Comparison of ENCODE assay signal across 23 mouse cellular contexts in the genomic region with DNA sequence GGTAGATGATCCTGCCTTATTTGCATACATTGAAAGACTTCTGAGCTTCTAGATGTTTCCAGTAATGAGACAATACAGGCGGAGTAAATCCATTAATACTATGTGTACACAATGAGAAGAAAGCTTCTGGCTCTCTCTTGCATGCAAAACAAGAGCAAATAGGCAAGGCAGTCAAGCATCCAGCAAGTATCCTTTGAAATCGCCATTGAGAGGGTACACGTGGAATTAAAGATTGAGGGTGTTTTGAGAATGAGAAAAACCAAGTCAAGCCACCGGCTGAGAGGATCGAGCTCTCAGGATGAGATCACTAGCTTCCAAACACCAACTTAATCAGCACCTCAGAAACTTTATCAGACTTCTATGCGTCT.
DNase-seq lines count a peak whose midpoint lies in the region; ATAC-seq lines count a peak whose summit lies in the region.
"Had no signal": no experiment of that assay in that cellular context is flagged by ENCODE, and none has a peak within 500 bp of the region (broad histone marks: within the 10 kb centered on the region; RNA-seq: fewer than 3 reads in every experiment).

No protein-coding gene starts in this region.

- H3K4me2 ChIP-seq in heart, embryonic 12.5 days, result no peak overlapping the region
- H3K4me2 ChIP-seq in forebrain, embryonic 12.5 days, result peak overlapping the region; percentile 17; the same call in 1 of the 2 replicates
- no peak overlapping the region for H3K4me2 ChIP-seq in midbrain, embryonic 16.5 days (ENCODE audit: low read length)
- H3K4me2 ChIP-seq: embryonic facial prominence, embryonic 15.5 days; heart, embryonic 13.5 days; limb, embryonic 13.5 days; liver, embryonic 12.5 days; neural tube, embryonic 12.5 days had no signal

- peaks cover 14% of the 10 kb centered on the region for H3K4me1 ChIP-seq in heart, embryonic 12.5 days (replicated peaks)
- peaks cover 46% of the 10 kb centered on the region for H3K4me1 ChIP-seq in forebrain, embryonic 12.5 days
- peaks cover 57% of the 10 kb centered on the region for H3K4me1 ChIP-seq in midbrain, embryonic 10.5 days
- peaks cover 27% of the 10 kb centered on the region for H3K4me1 ChIP-seq in midbrain, embryonic 16.5 days (ENCODE audit: control insufficient read depth, insufficient read depth, low read length)
- H3K4me1 ChIP-seq: embryonic facial prominence, embryonic 15.5 days; limb, embryonic 13.5 days; megakaryocyte, embryonic 14.5 days had no signal

- H3K9ac ChIP-seq in heart, embryonic 12.5 days, result no peak overlapping the region
- H3K9ac ChIP-seq in forebrain, embryonic 12.5 days, result no peak overlapping the region
- H3K9ac ChIP-seq in midbrain, embryonic 16.5 days (ENCODE audit: low read depth, low read length), result no peak overlapping the region
- H3K9ac ChIP-seq: embryonic facial prominence, embryonic 15.5 days; heart, embryonic 13.5 days; limb, embryonic 13.5 days; liver, embryonic 12.5 days; neural tube, embryonic 12.5 days had no signal

- H3K27me3 ChIP-seq in heart, embryonic 12.5 days (replicated peaks), result no peaks in the 10 kb centered on the region
- H3K27me3 ChIP-seq in forebrain, embryonic 12.5 days, result peaks cover 22% of the 10 kb centered on the region
- peaks cover 41% of the 10 kb centered on the region for H3K27me3 ChIP-seq in midbrain, embryonic 10.5 days (ENCODE audit: low read depth, poor library complexity, severe bottlenecking)
- H3K27me3 ChIP-seq in midbrain, embryonic 16.5 days (ENCODE audit: control insufficient read depth, insufficient read depth, low read depth, low read length), result peaks cover 6% of the 10 kb centered on the region; the same call in 1 of the 2 replicates
- H3K27me3 ChIP-seq: embryonic facial prominence, embryonic 15.5 days; heart, embryonic 13.5 days; limb, embryonic 13.5 days; liver, embryonic 12.5 days; megakaryocyte, embryonic 14.5 days; neural tube, embryonic 12.5 days had no signal

- no peak for ATAC-seq in heart, embryonic 12.5 days (ENCODE audit: insufficient number of reproducible peaks, low FRiP score)
- ATAC-seq in forebrain, embryonic 12.5 days (ENCODE audit: low FRiP score), result no peak
- 0 out of 2 replicates have a peak, but pooled peaks have one; percentile 9 for ATAC-seq in midbrain, embryonic 16.5 days
- ATAC-seq in megakaryocyte progenitor cell, adult 5-6 weeks (replicated peaks; ENCODE audit: poor library complexity), result no peak
- ATAC-seq: intestine, embryonic 16.5 days; liver, embryonic 12.5 days had no signal

- 27% methylated on average over 6 of the region's 6 CpGs for WGBS in heart, embryonic 12.5 days
- WGBS in forebrain, embryonic 12.5 days, result 10% methylated on average over 6 of the region's 6 CpGs
- WGBS in midbrain, embryonic 10.5 days, result 16% methylated on average over 6 of the region's 6 CpGs
- 12% methylated on average over 6 of the region's 6 CpGs for WGBS in midbrain, embryonic 16.5 days

- H3K36me3 ChIP-seq in heart, embryonic 12.5 days, result peaks cover 17% of the 10 kb centered on the region; the same call in 1 of the 2 replicates
- H3K36me3 ChIP-seq in forebrain, embryonic 12.5 days (replicated peaks), result no peaks in the 10 kb centered on the region
- no peaks in the 10 kb centered on the region for H3K36me3 ChIP-seq in midbrain, embryonic 10.5 days
- H3K36me3 ChIP-seq in midbrain, embryonic 16.5 days (ENCODE audit: control insufficient read depth, insufficient read depth, low read length), result no peaks in the 10 kb centered on the region
- H3K36me3 ChIP-seq: embryonic facial prominence, embryonic 15.5 days; limb, embryonic 13.5 days; liver, embryonic 12.5 days; neural tube, embryonic 12.5 days had no signal

- H3K9me3 ChIP-seq in heart, embryonic 12.5 days (replicated peaks), result no peaks in the 10 kb centered on the region
- H3K9me3 ChIP-seq in forebrain, embryonic 12.5 days, result no peaks in the 10 kb centered on the region
- H3K9me3 ChIP-seq in midbrain, embryonic 10.5 days (replicated peaks), result no peaks in the 10 kb centered on the region
- H3K9me3 ChIP-seq in midbrain, embryonic 16.5 days (replicated peaks; ENCODE audit: control insufficient read depth, low read length, poor library complexity, severe bottlenecking), result no peaks in the 10 kb centered on the region
- H3K9me3 ChIP-seq: embryonic facial prominence, embryonic 15.5 days; heart, embryonic 13.5 days; limb, embryonic 13.5 days; liver, embryonic 12.5 days; megakaryocyte, embryonic 14.5 days; neural tube, embryonic 12.5 days had no signal

- DNase-seq in heart, adult 11 months, result peak; percentile 33
- DNase-seq in midbrain, embryonic 10.5 days (ENCODE audit: low spot score), result no peak
- DNase-seq in gastrocnemius, postnatal 25 days, result no peak
- DNase-seq: adrenal gland, postnatal 25 days; cerebellum, adult 9-10 months; gastrocnemius, postnatal 10 days; heart, adult 18-20 months; heart, postnatal 14 days; kidney, postnatal 36 days; lung, adult 18-20 months; right cerebral cortex, postnatal 25 days; thymus, postnatal 36 days had no signal

- no peak overlapping the region for H3K4me3 ChIP-seq in heart, embryonic 12.5 days
- no peak overlapping the region for H3K4me3 ChIP-seq in forebrain, embryonic 12.5 days (replicated peaks)
- no peak overlapping the region for H3K4me3 ChIP-seq in midbrain, embryonic 10.5 days
- no peak overlapping the region for H3K4me3 ChIP-seq in midbrain, embryonic 16.5 days (ENCODE audit: low read depth, low read length)
- H3K4me3 ChIP-seq: embryonic facial prominence, embryonic 15.5 days; heart, embryonic 13.5 days; limb, embryonic 13.5 days; liver, embryonic 12.5 days; megakaryocyte, embryonic 14.5 days; neural tube, embryonic 12.5 days had no signal

- H3K27ac ChIP-seq in heart, embryonic 12.5 days (ENCODE audit: poor library complexity, severe bottlenecking), result no peak overlapping the region
- H3K27ac ChIP-seq in forebrain, embryonic 12.5 days, result peak overlapping the region; percentile 66
- H3K27ac ChIP-seq in midbrain, embryonic 10.5 days (replicated peaks), result peak overlapping the region; percentile 71; the same call in 1 of the 2 replicates
- H3K27ac ChIP-seq in midbrain, embryonic 16.5 days (ENCODE audit: low read length), result peak overlapping the region; percentile 58; the same call in 1 of the 2 replicates
- H3K27ac ChIP-seq: embryonic facial prominence, embryonic 15.5 days; heart, embryonic 13.5 days; limb, embryonic 13.5 days; liver, embryonic 12.5 days; neural tube, embryonic 12.5 days had no signal
